Mouse (Mus musculus): ENCODE measurements around the gene Prdm16.
A peak's percentile ranks its signal among the peaks of the same experiment; 100 is the strongest.

Prdm16 gene

GRCm38 (mm10) chr4:154639591-154640442, 3.1 kb upstream of the Prdm16 start:
- DNase-seq (ENCODE audit: low spot score in 2 of 2): no peak

GRCm38 (mm10) chr4:154639126-154639525, 2.5 kb upstream of the Prdm16 start:
- no peak for DNase-seq (ENCODE audit: low spot score in 2 of 2)

GRCm38 (mm10) chr4:154638320-154638886, 1.7 kb upstream of the Prdm16 start:
- DNase-seq (ENCODE audit: low spot score in 2 of 2): no peak

DNA sequence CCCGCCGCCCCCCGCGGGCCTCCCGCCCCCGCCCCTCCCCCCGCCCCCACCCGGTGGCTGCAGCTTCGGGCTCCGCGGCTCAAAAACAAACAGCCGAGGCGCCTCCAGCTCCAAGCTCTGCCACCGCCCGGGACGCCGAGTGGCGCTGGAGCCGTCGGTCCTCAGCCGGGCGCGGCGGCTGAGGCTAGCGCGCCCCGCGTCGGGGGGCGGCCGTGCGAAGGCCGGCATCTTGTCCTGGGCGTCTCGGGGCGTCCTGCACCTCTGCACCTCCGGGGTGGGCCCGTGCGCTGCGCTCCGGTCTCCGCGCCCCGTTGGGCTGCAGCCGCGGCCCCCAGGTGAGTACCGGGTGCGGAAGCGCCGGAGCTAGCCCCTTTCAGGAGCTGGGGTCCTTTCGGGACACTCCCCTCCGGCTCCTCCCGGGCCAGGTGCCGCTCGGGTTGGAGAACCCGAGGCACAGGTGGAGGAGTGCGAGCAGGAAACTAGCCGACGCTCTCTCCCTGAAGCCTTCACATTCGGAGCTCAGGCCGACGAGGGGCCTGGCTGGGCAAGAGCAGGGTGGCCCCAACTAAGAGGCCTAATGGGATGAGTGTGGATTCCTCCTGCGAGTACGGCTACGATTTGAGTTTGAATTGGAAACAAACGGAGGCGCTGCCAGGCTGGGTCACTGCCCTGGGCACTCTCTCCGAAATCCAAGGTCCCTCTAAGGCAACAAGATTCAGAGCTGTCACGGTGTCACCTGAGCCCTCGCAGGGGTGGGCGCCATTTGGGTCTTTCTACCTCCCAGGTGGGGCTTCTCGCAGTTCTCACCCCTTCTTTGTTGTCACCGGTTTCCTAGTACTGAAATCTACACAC, 1.0 kb upstream of the Prdm16 start:
- DNase-seq (ENCODE audit: low spot score in 2 of 2): no peak

GRCm38 (mm10) chr4:154636053-154636433, 630 bp downstream of the Prdm16 start:
- DNase-seq (ENCODE audit: low spot score in 2 of 2): no peak

- DNase-seq (ENCODE audit: low spot score in 2 of 2): peak in 1 of 2 experiments; percentile 47
Measured at GRCm38 (mm10) chr4:154635241-154636052, 1.2 kb downstream of the Prdm16 start.

DNA sequence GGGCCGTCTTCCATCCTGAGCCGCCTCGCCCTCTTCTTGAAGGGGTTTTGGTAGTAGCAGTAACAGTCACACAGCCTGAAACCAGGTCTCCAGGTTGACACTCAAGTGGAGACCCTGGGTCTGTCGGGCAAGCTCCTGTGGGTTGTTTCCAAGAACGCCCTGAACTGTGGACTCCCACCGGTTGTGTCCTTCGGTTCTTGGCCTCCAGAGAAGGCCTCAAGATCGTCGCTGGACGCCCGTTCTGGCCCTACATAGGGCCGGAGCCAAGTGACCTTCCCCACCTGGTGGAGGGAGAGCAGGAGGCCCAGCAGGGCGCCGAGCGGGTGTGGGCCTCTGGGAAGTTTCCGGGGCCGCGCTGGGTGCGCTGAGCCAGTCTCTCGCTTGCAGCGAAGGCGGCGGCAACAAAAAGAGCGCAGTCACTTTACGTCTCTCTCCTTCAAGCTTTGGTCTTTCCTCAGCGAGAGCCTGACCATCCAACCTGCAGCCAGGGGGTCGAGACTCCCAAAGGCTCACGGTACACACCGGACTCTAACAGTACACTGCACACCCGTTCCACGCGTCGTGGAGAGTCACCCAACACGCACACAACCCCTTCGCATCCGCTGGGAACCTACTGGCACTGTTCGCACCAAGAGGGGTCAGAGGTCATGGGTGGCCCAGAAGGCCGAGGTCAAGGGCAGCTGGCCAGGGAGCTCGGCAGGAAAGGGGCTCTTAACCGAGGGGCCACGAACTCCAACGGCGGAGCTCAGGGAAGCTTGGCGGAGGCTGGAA, 2.0 kb downstream of the Prdm16 start:
- no peak for DNase-seq (ENCODE audit: low spot score in 2 of 2)

GRCm38 (mm10) chr4:154634001-154634400, 2.7 kb downstream of the Prdm16 start:
- no peak for DNase-seq (ENCODE audit: low spot score in 2 of 2)

DNA sequence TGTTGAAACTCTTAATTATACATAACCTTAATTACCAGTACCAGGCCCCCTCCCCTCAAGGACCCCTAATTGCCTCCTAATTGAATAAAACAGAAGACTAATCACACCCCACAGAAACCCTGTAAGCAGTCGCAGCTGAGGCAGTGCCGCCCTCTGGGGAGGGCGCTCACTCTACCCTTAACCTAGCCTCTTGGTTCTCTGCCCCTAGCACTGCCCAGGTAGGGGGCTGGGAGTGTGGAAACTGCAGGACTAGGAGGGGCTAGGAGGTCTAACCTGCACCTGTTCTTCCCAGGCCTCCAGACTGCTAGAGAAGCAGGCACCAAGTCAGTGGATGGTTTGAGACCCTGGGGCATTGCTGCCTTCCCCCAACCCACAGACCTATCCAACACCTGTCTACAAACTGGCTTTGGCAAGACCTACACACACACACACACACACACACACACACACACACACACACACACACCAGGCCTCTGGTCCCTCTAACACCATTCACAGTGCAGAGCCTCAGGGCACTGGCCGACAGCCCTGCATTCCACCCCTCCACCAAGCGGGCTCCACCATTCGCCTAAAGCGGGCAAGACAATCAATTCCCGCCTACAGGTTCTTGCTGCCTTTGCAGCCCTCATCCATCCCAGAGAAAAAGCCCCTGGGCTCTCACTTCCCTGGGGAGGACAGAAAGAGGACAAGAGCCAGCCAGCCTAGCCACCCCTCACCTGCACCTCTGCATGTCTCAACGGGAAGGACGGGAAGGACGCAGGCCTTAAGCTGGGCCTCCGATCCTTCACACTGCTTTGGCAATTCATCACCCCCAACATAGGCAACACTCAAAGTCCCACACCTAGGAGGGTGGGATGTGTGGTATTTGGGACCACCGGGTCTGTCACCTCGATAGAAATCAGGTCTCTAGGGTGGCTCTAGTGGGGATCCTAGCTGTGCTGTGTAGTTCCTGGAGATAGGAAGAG, 3.6 kb downstream of the Prdm16 start:
- DNase-seq (ENCODE audit: low spot score in 2 of 2): no peak

DNA sequence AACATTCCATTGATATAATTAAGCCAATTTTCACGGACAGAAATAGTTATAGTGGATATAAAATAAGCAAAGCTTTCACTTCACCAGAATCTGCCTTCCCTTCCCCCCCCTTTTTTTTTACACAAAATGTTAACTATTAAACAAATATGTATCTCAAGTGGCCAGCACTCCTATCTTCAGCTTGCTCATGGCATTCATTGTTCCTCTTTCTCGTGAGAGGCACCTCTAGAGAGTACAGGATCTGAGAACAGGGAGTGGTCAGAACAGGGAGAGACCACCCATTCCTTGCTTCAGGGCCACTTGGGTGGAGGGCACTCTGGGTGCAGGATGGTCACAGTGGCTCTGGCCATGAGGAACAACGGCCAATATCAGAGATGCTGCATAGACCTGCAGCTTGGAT, 5.9 kb downstream of the Prdm16 start:
- no peak for DNase-seq (ENCODE audit: low spot score in 2 of 2)

GRCm38 (mm10) chr4:154627419-154628142, 9.1 kb downstream of the Prdm16 start:
- DNase-seq (ENCODE audit: low spot score in 2 of 2): no peak

GRCm38 (mm10) chr4:154626282-154626681, 10.4 kb downstream of the Prdm16 start:
- DNase-seq (ENCODE audit: low spot score in 2 of 2): no peak

- DNase-seq (ENCODE audit: low spot score in 2 of 2): no peak
Measured at GRCm38 (mm10) chr4:154625710-154626109, 11.0 kb downstream of the Prdm16 start.

- no peak for DNase-seq (ENCODE audit: low spot score in 2 of 2)
Measured at GRCm38 (mm10) chr4:154623241-154623640, 13.4 kb downstream of the Prdm16 start.

GRCm38 (mm10) chr4:154622521-154622920, 14.2 kb downstream of the Prdm16 start:
- no peak for DNase-seq (ENCODE audit: low spot score in 2 of 2)

- no peak for DNase-seq (ENCODE audit: low spot score in 2 of 2)
Measured at GRCm38 (mm10) chr4:154611167-154611566, 25.5 kb downstream of the Prdm16 start.

DNA sequence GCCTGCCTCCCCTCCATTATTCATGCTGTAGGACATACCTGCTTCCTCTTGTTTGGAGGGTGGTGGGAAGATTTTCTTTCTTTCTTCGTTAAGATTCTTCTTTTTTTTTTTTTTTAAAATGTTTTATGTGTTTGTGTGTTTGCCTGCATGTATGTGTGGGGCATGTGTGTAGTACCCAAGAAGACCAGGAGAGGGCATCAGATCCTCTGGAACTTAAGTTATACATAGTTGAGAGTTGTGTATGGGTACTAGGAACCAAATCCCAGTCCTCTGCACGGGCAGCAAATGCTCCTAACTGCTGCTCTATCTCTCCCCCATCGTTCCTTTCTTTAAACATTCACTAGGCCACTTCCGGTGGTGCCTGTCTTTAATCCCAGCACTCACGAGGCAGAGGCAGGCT, 28.9 kb downstream of the Prdm16 start:
- no peak for DNase-seq (ENCODE audit: low spot score in 2 of 2)

DNA sequence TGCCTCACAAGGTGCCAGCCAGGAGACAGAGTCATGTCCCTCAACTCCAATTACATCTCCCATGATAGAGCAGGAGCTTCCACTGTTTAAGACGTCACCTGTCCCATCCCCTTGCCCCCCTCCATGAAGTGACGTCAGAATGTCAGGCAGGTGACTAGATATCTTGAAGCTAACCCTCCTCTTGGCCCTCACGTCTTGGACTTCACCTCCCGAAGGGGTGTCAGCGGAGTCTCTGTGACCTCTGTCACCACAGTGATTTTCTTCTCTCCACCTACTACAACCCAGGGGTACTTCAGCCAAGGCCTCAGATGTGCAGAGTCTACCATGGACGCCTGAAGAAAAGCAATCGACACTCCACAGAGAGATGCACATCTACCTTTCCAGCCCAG, 32.2 kb downstream of the Prdm16 start:
- no peak for DNase-seq (ENCODE audit: low spot score in 2 of 2)

Measured in urinary bladder, postnatal 4 days (tissue).